ENCODE assay signal across 8 mouse cellular contexts in genomic region chr14:60486278-60486935, GRCm38 (mm10).
DNase-seq lines count a peak whose midpoint lies in the region; ATAC-seq lines count a peak whose summit lies in the region.

No protein-coding gene starts in this region.

- WGBS in hindbrain, embryonic 16.5 days = 4% methylated on average over 9 of the region's 9 CpGs
- 6% methylated on average over 9 of the region's 9 CpGs for WGBS in liver, embryonic 15.5 days (ENCODE audit: insufficient replicate concordance)

- H3K4me3 ChIP-seq in hindbrain, embryonic 16.5 days (ENCODE audit: low read length) = peak overlapping the region; percentile 15
- H3K4me3 ChIP-seq in liver, embryonic 15.5 days (replicated peaks) = no peak overlapping the region

- DNase-seq in thymus, postnatal 14 days = peak; percentile 6
- no peak for DNase-seq in thymus, postnatal 0 days (ENCODE audit: low spot score)
- peak; percentile 42 for DNase-seq in yolk sac, embryonic 10.5 days (ENCODE audit: low spot score)
- no peak for DNase-seq in spleen, postnatal 10 days (ENCODE audit: low spot score in 2 of 2)
- no peak for DNase-seq in urinary bladder, postnatal 25 days (ENCODE audit: low spot score)
- DNase-seq in layer of hippocampus, adult 9-11 months = no peak

- no peaks in the 10 kb centered on the region for H3K27me3 ChIP-seq in hindbrain, embryonic 16.5 days (replicated peaks; ENCODE audit: control insufficient read depth, insufficient read depth, low read length)
- peaks cover 30% of the 10 kb centered on the region for H3K27me3 ChIP-seq in liver, embryonic 15.5 days

- no peak overlapping the region for H3K9ac ChIP-seq in hindbrain, embryonic 16.5 days (ENCODE audit: low read depth, low read length)
- H3K9ac ChIP-seq in liver, embryonic 15.5 days = no peak overlapping the region

- H3K4me2 ChIP-seq in hindbrain, embryonic 16.5 days (ENCODE audit: low read length) = peak overlapping the region; percentile 97
- peak overlapping the region; percentile 61 for H3K4me2 ChIP-seq in liver, embryonic 15.5 days

- H3K27ac ChIP-seq in hindbrain, embryonic 16.5 days (ENCODE audit: low read depth, low read length) = no peak overlapping the region
- no peak overlapping the region for H3K27ac ChIP-seq in liver, embryonic 15.5 days (replicated peaks)

- no peaks in the 10 kb centered on the region for H3K9me3 ChIP-seq in hindbrain, embryonic 16.5 days (ENCODE audit: control insufficient read depth, low read length)
- no peaks in the 10 kb centered on the region for H3K9me3 ChIP-seq in liver, embryonic 15.5 days (replicated peaks)

- no peaks in the 10 kb centered on the region for H3K36me3 ChIP-seq in hindbrain, embryonic 16.5 days (ENCODE audit: control insufficient read depth, insufficient read depth, low read length)
- no peaks in the 10 kb centered on the region for H3K36me3 ChIP-seq in liver, embryonic 15.5 days (replicated peaks)

- H3K4me1 ChIP-seq in hindbrain, embryonic 16.5 days (ENCODE audit: control insufficient read depth, insufficient read depth, low read depth, low read length) = peaks cover 15% of the 10 kb centered on the region
- H3K4me1 ChIP-seq in liver, embryonic 15.5 days (replicated peaks) = peaks cover 11% of the 10 kb centered on the region; the same call in 1 of the 2 replicates

- ATAC-seq in hindbrain, embryonic 16.5 days = peak; percentile 55; the same call in 1 of the 2 replicates
- no peak for ATAC-seq in liver, embryonic 15.5 days (ENCODE audit: insufficient read depth)

Comparison
In these comparisons a context has a peak if more than half of its experiments do, and no peak if none do; other contexts are left out.
1. DNase-seq: peak in thymus, postnatal 14 days (single experiment) and yolk sac, embryonic 10.5 days (single experiment); none in thymus, postnatal 0 days (single experiment), spleen, postnatal 10 days (0 of 2), urinary bladder, postnatal 25 days (single experiment) and layer of hippocampus, adult 9-11 months (single experiment).